Mouse (Mus musculus) neural tube, embryonic 11.5 days (tissue): ENCODE data around the gene Rps27l. TPM values are rescaled to one million over a fixed set of nuclear protein-coding genes. Genes with fewer than 3 reads are reported as not detected.
A peak's percentile ranks its signal among the peaks of the same experiment; 100 is the strongest.

Experiments
- ATAC-seq: fragments of 200-750 bp; cut with Nextera tagmentation; 2 replicates; pipeline ENCODE4 v1.8.0; 2017; ENCODE audit warnings: moderate number of reproducible peaks, mild to moderate bottlenecking, moderate TSS enrichment, moderate library complexity; ENCODE audit not compliant: insufficient read depth, low FRiP score, low TSS enrichment
- DNase-seq: peaks from one replicate; pipeline ENCODE4 v3.0.0-alpha.2; 2015; ENCODE audit warnings: low spot score
- H3K27ac ChIP-seq: fragments of 300-500 bp; sonication (generic); 2 replicates; pipeline ENCODE4 v1.5.1; 2014; ENCODE audit warnings: low read depth, mild to moderate bottlenecking, low read length
- H3K27me3 ChIP-seq: fragments of 300-500 bp; sonication (generic); 2 replicates; pipeline ENCODE4 v1.6.1; 2014; ENCODE audit warnings: mild to moderate bottlenecking, low read length, mixed read lengths; ENCODE audit not compliant: control insufficient read depth, insufficient read depth
- H3K36me3 ChIP-seq: fragments of 300-500 bp; sonication (generic); 2 replicates; pipeline ENCODE4 v1.6.1; 2014; ENCODE audit warnings: mild to moderate bottlenecking, low read length, moderate library complexity, mixed read lengths; ENCODE audit not compliant: control insufficient read depth, insufficient read depth
- H3K4me1 ChIP-seq: fragments of 300-500 bp; sonication (generic); 2 replicates; pipeline ENCODE4 v1.6.1; 2014; ENCODE audit warnings: low read length, mixed read lengths; ENCODE audit not compliant: control insufficient read depth, insufficient read depth
- H3K4me2 ChIP-seq: fragments of 300-500 bp; sonication (generic); 2 replicates; pipeline ENCODE4 v1.6.1; 2014; ENCODE audit warnings: low read depth, mild to moderate bottlenecking, moderate library complexity
- H3K4me3 ChIP-seq: fragments of 300-500 bp; sonication (generic); 2 replicates; pipeline ENCODE4 v1.5.1; 2014; ENCODE audit warnings: low read depth, low read length
- H3K9ac ChIP-seq: fragments of 300-500 bp; sonication (generic); 2 replicates; pipeline ENCODE4 v1.6.1; 2014; ENCODE audit warnings: mild to moderate bottlenecking, low read length
- H3K9me3 ChIP-seq: fragments of 300-500 bp; sonication (generic); 2 replicates; pipeline ENCODE4 v1.6.1; 2016; ENCODE audit warnings: low read length; ENCODE audit not compliant: control insufficient read depth
- WGBS: fragments of 180-500 bp; shearing (Covaris S2); extraction: QIAGEN DNeasy Blood & Tissue Kit; methylation state at CpG from one replicate; pipeline ENCODE4 v1.1.7; 2014; 5-methylcytosine and 5-hydroxymethylcytosine counted together
- polyA plus RNA-seq: library from polyadenylated mRNA; unstranded; fragments of >200 nt; fragmentation: Nextera tagmentation; extraction: Ambion mirVana; gene quantifications from 2 replicates; pipeline ENCODE4 v1.2.1, GENCODE M21; 2014

Gene Rps27l
- polyA plus RNA-seq, 1 experiment from 2014 or later: 583 TPM

DNA sequence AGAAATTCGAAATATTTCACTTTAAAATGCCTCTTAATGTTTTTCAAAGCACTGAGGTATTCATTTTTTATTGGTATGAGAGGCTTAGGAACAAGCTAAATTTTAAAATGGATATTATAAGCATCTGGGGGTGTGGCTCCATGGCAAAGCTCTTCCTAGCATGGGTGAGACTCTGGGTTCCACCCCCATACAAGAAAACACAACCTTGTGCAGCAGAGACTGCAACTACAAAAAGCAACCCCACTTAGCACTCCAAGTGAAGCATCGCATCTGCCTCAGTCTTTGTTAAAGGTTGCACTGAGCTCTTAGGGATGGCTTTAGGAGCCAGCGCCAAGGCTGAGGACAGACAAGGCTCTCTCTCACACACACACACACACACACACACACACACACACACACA, 15.6 kb downstream of the Rps27l start:
- Histone ChIP-seq H3K4me3 (no peak overlapping the region), H3K4me1 (no peaks in the 10 kb centered on the region), H3K9me3 (no peaks in the 10 kb centered on the region), H3K9ac (no peak overlapping the region), H3K4me2 (no peak overlapping the region), H3K27me3 (no peaks in the 10 kb centered on the region), H3K36me3 (no peaks in the 10 kb centered on the region), H3K27ac (no peak overlapping the region)
- DNase-seq (no peak), ATAC-seq (no peak)
- WGBS: 80% methylated on average over 3 of the region's 3 CpGs

DNA sequence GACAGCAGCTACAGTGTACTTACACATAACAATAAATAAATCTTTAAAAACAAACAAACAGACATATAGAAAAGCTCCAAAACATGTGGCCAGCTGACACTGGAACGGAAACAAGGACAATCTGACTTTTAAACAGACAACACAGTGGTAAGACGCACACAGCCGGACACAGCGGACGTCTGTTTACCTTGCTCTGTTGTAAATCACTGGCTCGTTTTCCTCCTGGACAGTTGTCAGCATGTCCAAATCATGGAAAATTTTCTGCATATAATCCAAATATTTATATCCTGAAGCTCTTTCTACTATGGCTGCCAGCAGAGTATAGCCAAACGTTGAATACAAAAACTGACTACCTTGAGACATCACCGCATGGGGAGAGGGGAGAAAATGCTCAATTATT, 21.6 kb downstream of the Rps27l start:
- H3K4me1 ChIP-seq: no peaks in the 10 kb centered on the region
- H3K9me3 ChIP-seq: no peaks in the 10 kb centered on the region
- ATAC-seq (no peak), DNase-seq (no peak)
- H3K27me3 ChIP-seq: no peaks in the 10 kb centered on the region
- no peak overlapping the region for H3K4me3 ChIP-seq
- no peak overlapping the region for H3K4me2 ChIP-seq
- no peak overlapping the region for H3K9ac ChIP-seq
- H3K36me3 ChIP-seq: no peaks in the 10 kb centered on the region
- 83% methylated on average over 8 of the region's 8 CpGs for WGBS
- no peak overlapping the region for H3K27ac ChIP-seq

DNA sequence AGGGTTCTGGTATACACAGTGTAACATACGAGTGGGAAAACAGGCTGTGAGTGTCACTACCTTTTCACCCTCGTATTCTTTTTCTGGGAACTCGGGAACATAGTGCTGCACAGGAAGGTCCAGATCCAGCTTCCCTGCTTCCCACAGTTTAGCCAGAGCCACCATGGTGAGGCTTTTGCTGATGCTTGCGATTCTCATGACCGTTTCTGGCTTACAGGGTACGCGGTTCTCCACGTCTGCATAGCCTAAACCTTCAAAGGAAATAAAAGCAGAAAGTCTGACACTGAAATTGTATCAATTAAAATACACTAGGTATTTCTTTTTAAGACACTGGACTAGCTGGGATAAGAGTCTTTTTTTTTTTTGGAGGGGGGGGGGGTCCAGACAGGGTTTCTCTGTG, 25.2 kb downstream of the Rps27l start:
- no peaks in the 10 kb centered on the region for H3K9me3 ChIP-seq
- no peaks in the 10 kb centered on the region for H3K27me3 ChIP-seq
- no peaks in the 10 kb centered on the region for H3K4me1 ChIP-seq
- no peak for ATAC-seq
- DNase-seq: no peak
- no peak overlapping the region for H3K4me2 ChIP-seq
- H3K9ac ChIP-seq: no peak overlapping the region
- no peak overlapping the region for H3K4me3 ChIP-seq
- no peak overlapping the region for H3K27ac ChIP-seq
- 85% methylated on average over 8 of the region's 8 CpGs for WGBS
- no peaks in the 10 kb centered on the region for H3K36me3 ChIP-seq

DNA sequence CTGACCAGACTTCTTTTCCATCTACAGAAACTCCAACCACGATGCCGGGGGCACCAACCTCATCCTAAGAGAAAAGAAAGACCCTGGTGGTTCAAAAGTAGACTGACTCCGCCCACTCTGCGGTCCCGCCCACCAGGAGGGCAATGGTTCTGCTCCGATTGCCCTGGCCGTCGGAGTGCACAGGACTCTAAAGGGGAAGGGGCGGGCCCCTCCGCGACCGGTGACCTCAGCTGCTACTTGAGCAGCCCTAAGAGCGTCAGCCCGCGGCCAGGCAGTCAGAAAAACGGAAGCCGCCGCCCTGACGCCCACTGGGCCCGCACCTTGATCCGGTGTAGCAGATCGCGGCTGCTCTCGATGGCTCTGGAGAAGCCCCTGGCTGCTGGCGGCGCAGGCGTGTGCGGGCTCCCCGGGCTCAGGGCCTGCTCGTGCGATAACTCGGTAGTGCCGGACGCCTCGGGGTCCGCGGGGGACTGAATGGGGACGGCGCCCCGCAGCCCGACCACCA, 28.9 kb downstream of the Rps27l start:
- Histone ChIP-seq H3K4me2 (peak overlapping the region; percentile 62), H3K4me3 (peak overlapping the region; percentile 89), H3K9ac (peak overlapping the region; percentile 69), H3K4me1 (no peaks in the 10 kb centered on the region), H3K27me3 (no peaks in the 10 kb centered on the region), H3K9me3 (no peaks in the 10 kb centered on the region), H3K36me3 (no peaks in the 10 kb centered on the region), H3K27ac (peak overlapping the region; percentile 90)
- peak; percentile 79 for ATAC-seq
- under 1% methylated on average over 41 of the region's 41 CpGs for WGBS
- peak; percentile 82 for DNase-seq

DNA sequence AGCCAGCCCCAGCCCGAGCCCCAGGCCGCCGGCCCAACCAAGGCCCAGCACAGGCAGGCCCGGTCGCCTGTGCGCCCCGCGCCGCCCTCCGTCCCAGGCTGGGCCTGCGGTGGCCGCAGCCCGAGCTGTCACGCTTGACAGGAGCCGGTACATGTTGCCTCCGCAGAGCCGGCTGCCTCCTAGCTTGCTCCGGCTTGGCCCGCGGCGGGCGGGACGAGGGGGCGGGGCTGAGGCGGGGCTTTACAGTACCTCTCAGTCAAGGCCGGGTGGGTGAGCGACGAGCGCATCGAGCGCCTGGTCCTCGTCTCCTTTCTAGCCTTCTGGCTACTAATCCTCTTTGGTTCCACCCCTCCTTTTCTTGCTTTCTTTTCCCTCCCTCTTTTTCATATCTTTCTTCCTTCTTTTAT, 29.4 kb downstream of the Rps27l start, which contains the start of gene Lactb:
Lactb (minus strand) TSS at position 246 of the 407 bp plus-strand sequence.
- no peaks in the 10 kb centered on the region for H3K4me1 ChIP-seq
- no peaks in the 10 kb centered on the region for H3K9me3 ChIP-seq
- H3K27me3 ChIP-seq: no peaks in the 10 kb centered on the region
- H3K27ac ChIP-seq: peak within 1 kb of the TSS; percentile 90
- no peaks in the 10 kb centered on the region for H3K36me3 ChIP-seq
- H3K4me2 ChIP-seq: peak within 1 kb of the TSS; percentile 62
- DNase-seq (peak; percentile 94), ATAC-seq (peak; percentile 96)
- H3K9ac ChIP-seq: peak within 1 kb of the TSS; percentile 69
- under 1% methylated on average over 29 of the region's 32 CpGs for whole genome bisulfite sequencing
- H3K4me3 ChIP-seq: peak within 1 kb of the TSS; percentile 89

DNA sequence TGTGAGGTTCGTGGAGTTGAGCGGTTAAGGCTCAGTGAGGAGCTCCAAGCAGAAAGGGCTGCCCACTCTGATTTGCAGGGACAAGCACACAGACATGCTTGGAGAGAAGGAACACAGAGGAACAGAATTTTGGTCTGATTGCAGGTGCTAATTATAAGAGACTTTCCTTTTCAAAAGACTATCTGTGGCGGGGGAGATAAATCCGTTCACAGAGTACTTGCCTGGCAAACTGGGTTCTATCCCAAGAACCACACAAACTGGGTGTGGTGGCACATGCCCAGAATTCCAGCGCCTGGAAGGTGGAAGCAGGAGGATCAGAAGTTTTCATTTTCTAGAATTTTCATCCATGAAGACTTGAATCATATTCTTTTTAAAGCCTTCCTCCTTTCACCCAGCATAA, 31.2 kb downstream of the Rps27l start:
- no peak overlapping the region for H3K27ac ChIP-seq
- H3K4me2 ChIP-seq: no peak overlapping the region
- H3K9me3 ChIP-seq: no peaks in the 10 kb centered on the region
- H3K4me1 ChIP-seq: no peaks in the 10 kb centered on the region
- no peaks in the 10 kb centered on the region for H3K27me3 ChIP-seq
- H3K36me3 ChIP-seq: no peaks in the 10 kb centered on the region
- no peak overlapping the region for H3K4me3 ChIP-seq
- 84% methylated on average over 5 of the region's 5 CpGs for WGBS
- no peak overlapping the region for H3K9ac ChIP-seq
- ATAC-seq: no peak
- DNase-seq: no peak

DNA sequence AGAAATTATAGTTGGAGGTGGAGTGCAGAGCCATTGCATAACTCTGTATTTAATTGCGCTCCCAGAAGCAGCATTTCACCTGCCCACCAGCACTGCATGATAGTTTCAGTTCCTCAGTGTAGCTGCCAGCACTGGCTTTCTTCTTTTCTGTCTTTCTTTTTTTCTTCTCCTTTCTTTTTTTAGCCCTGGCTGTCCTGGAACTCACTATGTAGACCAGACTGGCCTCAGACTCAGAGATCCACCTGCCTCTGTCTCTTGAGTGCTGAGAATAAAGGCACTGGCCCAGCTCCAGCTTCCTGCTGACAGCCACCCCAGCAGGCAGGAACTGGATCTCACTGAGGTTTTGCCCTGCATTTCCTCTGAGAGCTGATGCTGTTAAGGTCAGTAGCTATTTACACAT, 32.1 kb downstream of the Rps27l start:
- WGBS: 92% methylated on average over 1 of the region's 1 CpGs
- no peak overlapping the region for H3K4me2 ChIP-seq
- no peaks in the 10 kb centered on the region for H3K4me1 ChIP-seq
- H3K27ac ChIP-seq: no peak overlapping the region
- no peak for DNase-seq
- H3K9ac ChIP-seq: no peak overlapping the region
- H3K9me3 ChIP-seq: no peaks in the 10 kb centered on the region
- no peak for ATAC-seq
- no peaks in the 10 kb centered on the region for H3K36me3 ChIP-seq
- no peak overlapping the region for H3K4me3 ChIP-seq
- H3K27me3 ChIP-seq: no peaks in the 10 kb centered on the region

DNA sequence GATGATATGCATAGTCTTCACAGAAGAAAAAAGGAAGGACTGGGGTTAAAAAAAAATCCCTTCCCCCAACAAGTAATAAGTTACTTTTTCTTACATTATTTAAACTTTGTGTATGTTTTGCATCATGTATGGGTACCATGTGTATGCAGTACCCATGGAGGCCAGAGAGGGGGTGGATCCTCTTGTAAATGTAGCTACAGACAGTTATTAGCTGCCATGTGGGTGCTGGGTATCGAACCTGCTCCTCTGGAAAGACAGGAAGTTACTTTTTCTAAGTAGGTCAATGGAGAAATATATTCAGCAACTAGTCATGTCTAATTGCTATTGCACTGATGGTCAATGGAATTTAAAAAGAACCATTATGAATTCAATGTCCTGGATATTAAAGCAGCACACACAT, 32.6 kb downstream of the Rps27l start:
- Histone ChIP-seq H3K4me1 (no peaks in the 10 kb centered on the region), H3K9ac (no peak overlapping the region), H3K4me2 (no peak overlapping the region), H3K27me3 (no peaks in the 10 kb centered on the region), H3K4me3 (no peak overlapping the region), H3K27ac (no peak overlapping the region), H3K36me3 (no peaks in the 10 kb centered on the region), H3K9me3 (no peaks in the 10 kb centered on the region)
- 97% methylated on average over 1 of the region's 1 CpGs for WGBS
- DNase-seq (no peak), ATAC-seq (no peak)

DNA sequence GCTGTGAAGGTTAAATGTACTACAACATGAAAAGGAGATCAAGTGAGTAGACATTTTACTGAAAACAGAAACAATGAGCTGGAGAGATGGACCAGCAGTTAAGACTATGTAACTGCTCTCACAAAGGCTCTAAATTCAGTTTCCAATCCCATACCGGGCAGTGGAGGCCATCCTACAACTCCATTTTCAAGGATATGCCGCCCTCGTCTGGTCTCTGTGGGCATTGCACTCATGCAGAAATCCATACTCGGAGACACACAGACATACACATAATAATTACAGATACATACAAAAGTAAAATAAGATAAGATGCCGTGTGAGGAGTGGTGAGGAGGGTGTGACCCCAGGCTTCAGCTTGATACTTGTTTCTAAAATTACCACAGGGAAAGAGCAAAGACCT, 34.6 kb downstream of the Rps27l start:
- 7% methylated on average over 5 of the region's 5 CpGs for WGBS
- Histone ChIP-seq H3K4me3 (no peak overlapping the region), H3K27me3 (no peaks in the 10 kb centered on the region), H3K9me3 (no peaks in the 10 kb centered on the region), H3K27ac (no peak overlapping the region), H3K4me2 (no peak overlapping the region), H3K36me3 (no peaks in the 10 kb centered on the region), H3K9ac (no peak overlapping the region), H3K4me1 (no peaks in the 10 kb centered on the region)
- DNase-seq (peak; percentile 80), ATAC-seq (no peak)
